Mouse (Mus musculus) ES-E14 (cell line): ENCODE measurements at regions not wholly inside any gene's neighbourhood (a gene's known extent, or its start where the extent isn't known, plus 50 kb on each side); places are given as distances from the start of the nearest gene placed in this dataset.

Experiments
- DNase-seq: peaks from one replicate; pipeline ENCODE4 v3.0.0-alpha.2; 2013; ENCODE audit warnings: low read depth, low spot score
- H3K27ac ChIP-seq: 2 replicates; pipeline ENCODE4 v1.5.1; 2012; ENCODE audit warnings: low read depth, mild to moderate bottlenecking, low read length, moderate library complexity, mixed read lengths; ENCODE audit not compliant: poor library complexity, insufficient read depth, severe bottlenecking
- H3K36me3 ChIP-seq: 2 replicates; pipeline ENCODE4 v1.6.1; 2012; ENCODE audit warnings: mild to moderate bottlenecking, low read length, moderate library complexity, mixed read lengths; ENCODE audit not compliant: control insufficient read depth, poor library complexity, insufficient read depth, severe bottlenecking
- H3K4me1 ChIP-seq, 2 experiments: fragments of 150-350 bp in 1 of 2; sonication (generic) in 1 of 2; 2 replicates each; pipeline ENCODE4 v1.6.1; 2012; ENCODE audit warnings: low read length in 2 of 2, mild to moderate bottlenecking in 1 of 2, mixed read lengths in 1 of 2; ENCODE audit not compliant: control insufficient read depth in 2 of 2, insufficient read depth in 2 of 2, poor library complexity in 1 of 2
- H3K4me3 ChIP-seq, 2 experiments: fragments of 150-350 bp in 1 of 2; sonication (generic) in 1 of 2; 2 replicates each; pipeline ENCODE4 v1.5.1; 2012; ENCODE audit warnings: low read length in 2 of 2, low read depth in 1 of 2, mild to moderate bottlenecking in 1 of 2, mixed read lengths in 1 of 2; ENCODE audit not compliant: insufficient read depth in 1 of 2, poor library complexity in 1 of 2, severe bottlenecking in 1 of 2
- H3K9ac ChIP-seq: 2 replicates; pipeline ENCODE4 v1.6.1; 2012; ENCODE audit warnings: low read depth, mild to moderate bottlenecking, low read length, mixed read lengths; ENCODE audit not compliant: poor library complexity, insufficient read depth, severe bottlenecking
- H3K9me3 ChIP-seq: fragments of 150-350 bp; sonication (generic); 2 replicates; pipeline ENCODE4 v1.6.1; 2012; ENCODE audit warnings: low read depth, mild to moderate bottlenecking, low read length; ENCODE audit not compliant: control insufficient read depth, insufficient read depth
- CHD2 ChIP-seq: IDR thresholded peaks from 2 replicates; pipeline ENCODE4 v1.6.1; 2014; ENCODE audit warnings: mild to moderate bottlenecking, low read depth, low read length, inconsistent platforms
- HCFC1 ChIP-seq: IDR thresholded peaks from 2 replicates; pipeline ENCODE4 v1.6.1; 2012; ENCODE audit warnings: low read length, inconsistent platforms, borderline replicate concordance; ENCODE audit not compliant: insufficient read depth
- MAFK ChIP-seq: IDR thresholded peaks from 2 replicates; pipeline ENCODE4 v1.6.1; 2014; ENCODE audit warnings: mild to moderate bottlenecking, low read depth, low read length, inconsistent platforms; ENCODE audit not compliant: insufficient read depth
- ZC3H11A ChIP-seq: IDR thresholded peaks from 2 replicates; pipeline ENCODE4 v1.6.1; 2012; ENCODE audit warnings: low read depth, mild to moderate bottlenecking, inconsistent platforms, low read length, borderline replicate concordance
- ZNF384 ChIP-seq: IDR thresholded peaks from 2 replicates; pipeline ENCODE4 v1.6.1; 2012; ENCODE audit warnings: low read depth, low read length, inconsistent platforms
- in situ Hi-C, 2 experiments: fragments of 600-800 bp; cut with MboI; formaldehyde crosslinking; loops; one replicate each; pipeline ENCODE4 v1.15.1; 2025; ENCODE audit warnings: low sequenced_read_pairs in 2 of 2, inconsistent platforms in 1 of 2; ENCODE audit not compliant: unreplicated experiment in 2 of 2

DNA sequence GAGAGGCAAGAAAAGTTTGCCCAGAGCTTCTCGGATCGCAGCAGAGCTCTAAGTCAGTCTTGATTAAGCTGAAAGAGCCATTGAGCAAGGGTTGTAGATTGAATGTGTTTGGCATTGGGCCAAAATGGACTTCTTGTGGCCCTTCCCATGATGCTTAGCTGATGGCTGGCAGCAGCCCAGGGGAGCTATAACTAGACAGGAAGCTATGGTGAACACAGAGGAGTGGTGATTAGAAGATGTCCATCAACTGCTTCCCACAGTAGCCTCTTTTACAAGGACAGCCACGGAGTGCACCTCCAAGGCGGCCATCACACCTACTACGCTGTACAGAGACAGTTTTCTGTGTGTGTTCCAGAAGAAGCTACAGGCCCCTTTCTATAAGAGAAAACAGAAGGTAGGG, 116.4 kb upstream of the Map1b start:
- H3K9me3 ChIP-seq = no peaks in the 10 kb centered on the region
- in situ Hi-C loops = no loop called here
- H3K4me1 ChIP-seq = no peaks in the 10 kb centered on the region
- no peak overlapping the region for H3K27ac ChIP-seq
- no peak for TF ChIP-seq ZNF384
- TF ChIP-seq ZC3H11A = no peak
- no peak for TF ChIP-seq CHD2
- no peak for TF ChIP-seq MAFK
- no peak for TF ChIP-seq HCFC1
- H3K4me3 ChIP-seq = no peak overlapping the region
- no peak for DNase-seq
- H3K9ac ChIP-seq = no peak overlapping the region
- H3K36me3 ChIP-seq = no peaks in the 10 kb centered on the region

DNA sequence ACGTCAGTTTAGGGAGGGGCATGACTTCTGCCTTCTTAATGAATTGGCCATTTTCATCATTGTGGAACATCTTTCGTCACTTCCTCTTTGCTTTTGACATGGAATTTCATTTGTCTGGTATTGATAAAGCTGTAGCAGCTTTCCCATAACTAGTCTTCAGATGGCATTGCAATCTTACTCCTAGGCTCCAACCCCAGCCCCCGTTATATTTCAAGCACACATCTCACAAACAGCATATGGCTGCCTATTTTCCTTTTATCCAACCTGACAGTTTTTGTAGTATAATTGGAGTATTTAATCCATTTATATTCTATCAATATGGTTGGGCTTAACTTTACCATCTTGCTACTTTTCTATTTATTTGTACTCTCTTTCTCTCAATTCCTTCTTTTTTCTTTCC, 114.5 kb upstream of the Map1b start:
- H3K4me1 ChIP-seq = no peaks in the 10 kb centered on the region
- no peak for DNase-seq
- no peak overlapping the region for H3K9ac ChIP-seq
- no peak overlapping the region for H3K4me3 ChIP-seq
- H3K27ac ChIP-seq = no peak overlapping the region
- in situ Hi-C loops = no loop called here
- TF ChIP-seq MAFK (no peak), CHD2 (no peak), ZNF384 (no peak), ZC3H11A (no peak), HCFC1 (no peak)
- H3K36me3 ChIP-seq = no peaks in the 10 kb centered on the region
- H3K9me3 ChIP-seq = no peaks in the 10 kb centered on the region

DNA sequence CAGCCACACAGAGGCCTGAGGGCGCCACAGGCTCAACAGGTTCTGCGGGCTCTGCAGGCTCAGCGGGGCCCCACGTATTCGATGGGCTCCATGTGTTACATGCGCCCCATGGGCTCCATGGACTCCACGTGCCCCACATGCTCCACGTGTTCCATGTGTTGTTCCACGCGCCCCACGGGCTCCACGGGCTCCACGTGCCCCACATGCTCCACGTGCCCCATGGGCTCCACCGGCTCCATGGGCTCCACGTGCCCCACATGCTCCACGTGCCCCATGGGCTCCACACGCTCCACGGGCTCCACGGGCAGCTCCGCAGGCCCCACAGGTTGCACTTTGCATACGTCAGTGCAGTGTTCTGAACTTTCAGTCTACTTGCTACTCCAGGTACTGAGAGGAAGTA, 114.0 kb upstream of the Map1b start:
- H3K9me3 ChIP-seq = no peaks in the 10 kb centered on the region
- no peak overlapping the region for H3K9ac ChIP-seq
- no peaks in the 10 kb centered on the region for H3K4me1 ChIP-seq
- in situ Hi-C loops = no loop called here
- H3K4me3 ChIP-seq = no peak overlapping the region; a peak in 1 of 4 replicates
- no peak for DNase-seq
- no peaks in the 10 kb centered on the region for H3K36me3 ChIP-seq
- TF ChIP-seq MAFK (no peak), CHD2 (no peak), HCFC1 (no peak), ZC3H11A (no peak), ZNF384 (no peak)
- H3K27ac ChIP-seq = no peak overlapping the region

DNA sequence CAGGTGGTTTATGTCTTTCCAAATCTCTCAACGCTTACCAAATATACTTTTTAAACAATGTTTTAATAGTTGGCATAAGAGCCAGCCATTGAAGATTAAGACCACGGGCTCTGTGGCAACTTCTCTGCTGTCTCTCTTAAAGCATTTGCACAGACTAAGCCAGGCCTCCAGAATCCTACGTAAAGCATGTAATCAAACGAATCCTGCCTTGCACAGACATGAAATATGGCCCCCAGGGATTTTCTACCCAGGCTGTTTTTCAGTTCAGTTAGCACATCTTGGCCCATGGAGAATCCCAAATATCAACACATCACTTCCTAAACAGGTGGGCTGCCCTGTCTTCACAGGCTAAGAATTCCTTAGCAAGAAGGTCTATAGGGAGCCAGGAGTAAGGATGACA, 108.9 kb upstream of the Map1b start:
- Histone ChIP-seq H3K4me1 (no peaks in the 10 kb centered on the region), H3K36me3 (no peaks in the 10 kb centered on the region), H3K9ac (no peak overlapping the region), H3K4me3 (no peak overlapping the region), H3K27ac (no peak overlapping the region), H3K9me3 (no peaks in the 10 kb centered on the region)
- TF ChIP-seq CHD2 = no peak
- TF ChIP-seq MAFK = no peak
- no peak for TF ChIP-seq HCFC1
- TF ChIP-seq ZC3H11A = no peak
- no peak for DNase-seq
- in situ Hi-C loops = no loop called here

DNA sequence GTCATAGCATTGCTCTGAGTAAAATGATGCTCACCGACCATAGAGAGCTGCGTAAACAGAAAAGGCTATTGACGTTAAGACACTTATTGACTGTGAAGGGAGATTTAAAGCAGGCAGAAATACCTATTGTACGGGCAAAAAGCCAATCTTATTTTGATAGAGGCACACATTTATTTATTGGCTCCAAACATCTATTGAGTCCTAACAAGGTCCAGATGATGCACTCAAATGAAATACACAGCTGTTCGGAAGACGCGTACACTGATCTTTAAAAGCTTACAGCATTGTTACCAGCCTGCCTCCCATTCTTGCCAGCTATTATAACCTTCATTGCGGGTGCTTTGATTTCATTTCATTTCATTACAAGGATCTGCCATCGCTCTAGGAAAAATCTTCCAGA, 102.0 kb upstream of the Map1b start:
- Histone ChIP-seq H3K4me1 (peaks cover 0 to 2% of the 10 kb centered on the region in 2 experiments; a peak in 1 of 4 replicates), H3K9ac (no peak overlapping the region), H3K4me3 (no peak overlapping the region), H3K27ac (no peak overlapping the region), H3K9me3 (no peaks in the 10 kb centered on the region), H3K36me3 (no peaks in the 10 kb centered on the region)
- DNase-seq = no peak
- in situ Hi-C loops = no loop called here
- TF ChIP-seq ZNF384 (no peak), CHD2 (no peak), ZC3H11A (no peak), MAFK (no peak), HCFC1 (no peak)
